Mouse (Mus musculus): ENCODE results near the gene Cacna1f. TPM values are rescaled to one million over a fixed set of nuclear protein-coding genes. Genes with fewer than 3 reads are reported as not detected.

Gene Cacna1f
- polyA plus RNA-seq, 3 experiments from 2014 or later = not detected

DNA sequence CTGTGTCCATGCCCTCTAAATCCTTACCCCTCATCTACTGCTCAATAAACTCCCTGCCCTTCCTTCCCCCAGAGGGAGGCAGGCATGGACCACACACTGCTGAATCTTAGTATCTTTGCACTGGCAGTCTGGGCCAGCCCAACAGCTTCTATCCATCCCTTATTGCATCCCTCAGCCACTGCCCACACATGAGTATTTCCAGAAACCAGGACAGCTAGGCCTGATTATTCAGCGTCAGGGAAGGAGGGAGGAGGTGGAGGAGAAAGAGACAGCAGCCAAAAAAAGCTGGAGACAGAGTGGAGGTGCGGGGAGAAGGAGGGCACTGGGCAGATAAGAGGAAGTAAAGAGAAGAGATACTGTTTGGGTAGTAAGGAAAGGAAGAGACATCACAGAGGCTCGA lies 28.2 kb downstream of the Cacna1f start:
- no peak for ATAC-seq

DNA sequence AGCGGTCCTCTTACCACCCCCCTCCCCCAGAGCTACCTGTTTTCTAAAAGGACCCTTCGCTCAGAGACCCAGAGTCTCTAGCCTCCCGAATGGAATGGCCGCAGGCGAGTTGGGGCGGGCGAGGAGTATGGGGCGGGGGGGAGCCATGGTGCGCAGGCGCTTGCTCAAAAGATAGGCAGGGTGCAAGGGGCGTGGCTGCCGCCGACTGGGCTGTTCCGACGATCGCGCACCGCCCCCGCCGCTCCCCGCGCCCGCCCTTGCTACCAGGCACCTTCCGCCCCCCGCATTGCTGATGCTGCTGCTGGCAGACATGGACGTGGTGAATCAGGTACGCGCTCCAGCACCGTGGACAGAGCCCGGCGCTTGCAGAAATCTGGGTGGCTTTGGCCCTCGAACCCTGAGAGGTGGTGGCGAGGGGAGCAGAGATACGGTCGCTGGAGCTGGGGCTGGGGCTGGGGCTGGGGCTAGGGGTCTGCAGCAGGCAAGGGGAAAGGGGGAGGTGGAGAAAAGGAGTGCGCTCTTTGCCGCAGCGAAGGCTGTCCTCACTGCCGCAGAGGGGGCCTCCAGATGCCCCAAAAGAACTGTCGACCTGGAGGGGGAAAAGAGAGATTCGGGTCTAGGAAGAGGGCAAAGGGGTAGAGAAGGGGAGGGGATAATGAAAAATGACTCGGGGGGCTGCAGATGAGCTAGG lies 31.7 kb downstream of the Cacna1f start, which contains the start of gene Syp:
Gene Syp (plus strand): TSS at position 71 of the 691 bp plus-strand sequence.
- peak; percentile 86 for ATAC-seq

DNA sequence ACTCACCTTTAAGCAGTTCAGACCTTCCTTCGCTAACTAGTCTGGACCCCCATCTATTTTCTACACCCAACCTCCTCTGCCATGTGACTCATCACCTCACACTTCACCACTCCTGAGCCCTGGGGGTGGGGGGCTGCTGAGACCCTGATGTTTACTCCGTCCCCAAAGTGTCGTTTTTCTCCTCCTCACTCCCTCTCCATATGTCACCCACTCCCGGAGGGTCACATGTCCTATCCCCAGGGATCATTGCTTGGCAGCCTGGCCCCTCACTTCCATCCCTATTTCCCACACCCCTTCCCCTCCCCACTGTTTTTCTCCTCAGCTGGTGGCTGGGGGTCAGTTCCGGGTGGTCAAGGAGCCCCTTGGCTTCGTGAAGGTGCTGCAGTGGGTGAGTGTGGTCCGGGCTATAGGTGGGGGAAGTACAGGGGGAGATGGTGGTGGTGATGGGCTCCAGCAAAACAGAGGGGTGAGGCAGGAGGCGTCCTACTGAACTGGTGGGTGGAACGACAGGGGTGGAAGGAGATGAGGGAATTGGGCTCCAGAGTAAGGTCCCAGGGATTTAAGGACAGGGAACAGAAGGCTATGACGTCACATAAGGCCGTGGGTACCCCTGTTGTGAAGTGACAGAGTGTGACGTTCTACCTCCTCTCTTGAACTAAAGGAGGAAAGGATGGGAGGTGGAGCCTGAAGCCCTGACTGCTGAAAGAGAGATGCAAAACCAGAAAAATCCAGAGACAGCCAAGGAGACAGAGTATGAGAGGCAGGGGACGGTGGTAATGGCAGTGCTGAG lies 32.8 kb downstream of the Cacna1f start:
- ATAC-seq = no peak

DNA sequence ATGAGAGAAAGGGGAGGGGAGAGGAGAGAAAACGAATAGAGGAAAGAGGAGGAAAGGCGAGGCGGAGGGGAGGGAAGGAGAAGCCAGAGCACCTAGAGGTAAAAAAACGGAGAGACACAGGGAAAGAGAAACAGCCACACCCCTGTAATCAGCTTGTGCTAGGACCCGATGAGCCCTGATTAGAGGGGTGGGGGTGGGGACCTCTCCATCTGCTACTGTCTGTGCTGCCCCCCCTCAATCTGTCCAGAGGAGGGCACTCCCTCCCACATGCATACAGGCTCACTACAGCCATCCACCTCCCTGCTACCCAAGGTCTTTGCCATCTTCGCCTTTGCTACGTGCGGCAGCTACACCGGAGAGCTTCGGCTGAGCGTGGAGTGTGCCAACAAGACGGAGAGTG lies 33.9 kb downstream of the Cacna1f start:
- ATAC-seq = no peak

- peak; percentile 20 for ATAC-seq
Measured at GRCm38 (mm10) chrX:7645349-7645748, 38.5 kb downstream of the Cacna1f start.

DNA sequence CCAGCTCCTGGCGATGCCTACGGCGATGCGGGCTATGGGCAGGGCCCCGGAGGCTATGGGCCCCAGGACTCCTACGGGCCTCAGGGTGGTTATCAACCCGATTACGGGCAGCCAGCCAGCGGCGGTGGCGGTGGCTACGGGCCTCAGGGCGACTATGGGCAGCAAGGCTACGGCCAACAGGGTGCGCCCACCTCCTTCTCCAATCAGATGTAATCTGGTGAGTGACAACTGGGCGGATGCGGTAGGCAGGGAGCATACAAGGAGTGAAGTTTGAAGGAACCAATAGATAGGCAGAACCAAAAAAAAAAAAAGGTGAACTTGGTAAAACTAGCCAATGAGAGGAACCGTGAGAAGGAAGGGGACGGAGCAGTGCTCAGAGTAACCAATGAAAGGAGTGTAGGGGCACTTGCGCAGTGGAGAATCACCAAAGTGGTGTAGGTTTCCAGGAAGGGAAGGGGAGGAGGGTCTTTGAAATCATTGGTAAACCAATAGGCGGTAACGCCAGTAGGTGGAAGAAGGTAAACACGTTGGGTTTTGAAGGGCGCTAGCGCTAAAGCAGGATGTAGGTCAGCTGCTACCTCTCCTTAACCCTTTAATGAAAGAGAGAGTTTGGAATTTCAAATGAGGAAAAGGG lies 41.9 kb downstream of the Cacna1f start:
- ATAC-seq = peak; percentile 91

DNA sequence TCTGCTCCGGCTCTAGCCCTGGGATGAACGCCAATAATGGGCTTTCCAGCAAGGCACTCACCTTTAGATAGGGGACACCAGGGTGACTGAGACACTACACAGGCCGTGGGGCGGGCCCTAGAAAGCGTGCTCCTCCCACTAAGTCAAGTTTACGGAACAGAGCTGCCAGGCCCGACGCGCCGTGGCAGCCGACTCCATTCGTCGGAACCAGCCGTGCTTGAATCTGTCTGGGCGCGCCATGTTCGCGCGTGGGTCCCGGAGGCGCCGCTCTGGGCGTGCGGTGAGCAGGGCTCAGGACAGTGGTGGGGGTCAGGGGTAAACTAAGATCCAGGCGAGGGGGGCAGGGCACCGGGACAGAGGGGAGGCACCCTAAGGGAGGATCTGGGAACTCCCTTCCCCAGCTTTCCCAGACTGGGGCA lies 50.3 kb downstream of the Cacna1f start, which contains the start of gene Prickle3:
Gene Prickle3 (plus strand): TSS at position 40 of the 419 bp plus-strand sequence.
- peak; percentile 96 for ATAC-seq

DNA sequence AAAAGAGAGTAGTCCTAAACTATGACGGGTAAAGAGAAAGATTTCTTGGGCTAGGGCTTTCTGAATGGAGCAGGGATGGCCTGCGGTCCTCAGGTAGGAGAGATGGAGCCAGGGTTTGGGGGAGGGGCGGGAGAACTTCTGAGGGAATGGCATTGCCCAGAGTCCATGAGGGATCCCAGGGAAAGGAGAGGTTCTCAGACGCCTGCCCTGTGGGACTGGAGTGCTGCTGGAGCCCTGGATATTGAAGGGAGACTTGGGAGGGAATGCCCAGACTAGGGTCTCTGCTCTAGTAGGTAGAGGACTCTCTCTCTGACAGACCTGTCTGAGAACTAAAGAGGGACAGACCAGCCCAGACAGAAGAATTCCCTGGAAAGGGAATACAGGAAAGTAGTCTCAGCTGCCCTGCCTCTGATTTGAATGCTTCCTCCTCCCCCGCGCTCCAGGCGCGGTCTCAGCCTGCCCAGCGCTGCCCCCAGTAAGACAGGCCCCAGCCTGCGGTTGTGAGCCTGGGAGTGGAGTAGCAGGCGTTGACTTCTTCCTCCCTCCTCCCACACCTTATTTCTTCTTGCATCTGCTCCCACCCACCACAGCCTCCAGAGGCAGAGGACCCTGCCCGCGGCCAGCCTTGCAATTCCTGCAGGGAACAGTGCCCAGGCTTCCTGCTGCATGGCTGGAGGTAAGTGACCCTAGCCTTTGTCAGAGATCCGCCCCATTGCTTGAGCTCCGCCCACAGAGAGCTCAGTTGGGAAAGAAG lies 51.3 kb downstream of the Cacna1f start:
- ATAC-seq = no peak

GRCm38 (mm10) chrX:7658785-7659589 lies 52.1 kb downstream of the Cacna1f start:
- ATAC-seq = no peak

DNA sequence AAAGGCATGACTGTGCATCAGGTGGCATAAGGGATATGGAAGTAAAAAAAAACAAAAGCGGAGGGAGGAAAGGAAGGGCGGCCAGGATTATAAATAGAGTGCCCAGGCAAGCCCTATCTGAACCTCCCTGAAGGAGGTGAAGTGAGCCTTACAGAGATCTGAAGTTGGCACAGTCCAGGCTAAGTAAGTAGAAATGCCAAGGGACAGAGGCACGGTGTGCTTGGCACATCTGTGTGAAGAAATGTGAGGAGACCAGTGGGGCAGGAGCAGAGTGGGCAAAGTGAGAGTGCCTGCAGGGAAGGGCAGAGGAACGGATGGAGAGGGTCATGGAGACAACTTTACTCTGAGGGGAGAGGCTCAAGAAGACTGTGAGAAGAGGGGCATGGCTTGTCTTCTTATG lies 54.2 kb downstream of the Cacna1f start:
- no peak for ATAC-seq

- ATAC-seq = no peak
Measured at GRCm38 (mm10) chrX:7662936-7663335, 56.1 kb downstream of the Cacna1f start.

GRCm38 (mm10) chrX:7664791-7665190 lies 57.9 kb downstream of the Cacna1f start:
- no peak for ATAC-seq

GRCm38 (mm10) chrX:7665739-7666502 lies 59.0 kb downstream of the Cacna1f start:
- no peak for ATAC-seq

GRCm38 (mm10) chrX:7670390-7670881 lies 63.6 kb downstream of the Cacna1f start:
- peak; percentile 26 for ATAC-seq

- ATAC-seq = peak; percentile 20
Measured at GRCm38 (mm10) chrX:7670921-7671623, 64.2 kb downstream of the Cacna1f start, which contains the start of gene Plp2. Gene Plp2 (minus strand): TSS chrX:7671390.

DNA sequence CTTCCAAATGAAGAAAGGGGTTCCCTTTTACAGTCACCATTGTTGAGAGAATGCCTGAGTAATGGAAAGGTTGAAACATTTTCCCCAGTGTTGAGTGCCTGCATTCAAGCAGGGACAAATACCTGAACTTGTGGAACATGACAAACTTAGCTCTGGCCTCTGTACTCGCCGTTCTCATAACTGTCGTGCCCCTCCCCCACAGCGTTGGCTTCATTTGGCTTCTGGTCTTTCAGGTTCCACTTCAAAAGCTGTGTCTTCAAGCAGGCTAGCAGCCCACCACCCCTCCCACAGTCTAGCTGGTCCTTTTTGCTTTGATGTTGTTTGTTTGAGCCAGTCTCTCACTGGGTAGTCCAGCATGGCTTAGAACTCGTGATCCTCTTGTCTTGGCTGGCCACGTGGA lies 65.9 kb downstream of the Cacna1f start:
- ATAC-seq = no peak

DNA sequence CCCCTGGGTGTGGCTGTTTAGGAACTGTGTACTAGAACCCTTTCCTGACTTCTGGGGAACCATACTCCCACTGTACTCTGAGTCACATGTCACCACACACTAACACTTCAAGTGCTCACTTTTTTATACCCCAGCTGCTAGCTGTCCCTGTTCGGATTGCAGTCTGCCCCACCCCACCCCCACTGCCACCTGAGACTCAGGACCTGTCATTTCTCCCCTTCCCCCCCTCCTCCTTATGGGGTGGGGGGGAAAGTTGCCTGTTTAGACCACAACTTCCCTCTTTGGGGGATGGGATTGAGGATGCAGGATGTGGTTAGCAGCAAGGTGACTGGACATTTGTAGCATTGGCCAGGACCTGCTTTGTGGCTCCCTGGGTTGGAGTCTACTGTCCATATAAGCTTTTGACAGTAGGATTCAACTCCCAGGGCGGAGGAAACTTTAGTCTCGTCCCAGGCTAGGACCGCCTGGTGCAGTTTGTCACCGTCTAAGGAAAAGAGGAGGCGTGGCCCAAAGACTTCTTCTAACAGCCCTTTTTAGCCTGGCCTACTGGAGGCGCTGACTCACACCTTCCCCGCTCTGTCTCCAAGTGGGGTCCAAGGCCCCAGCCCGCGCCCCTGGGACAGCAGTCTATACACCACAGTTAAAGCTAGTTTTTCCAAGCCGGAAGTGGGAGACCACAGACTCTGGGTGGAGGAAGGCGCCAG lies 66.8 kb downstream of the Cacna1f start:
- peak; percentile 38 for ATAC-seq

GRCm38 (mm10) chrX:7674284-7675000 lies 67.6 kb downstream of the Cacna1f start:
- peak; percentile 42 for ATAC-seq

GRCm38 (mm10) chrX:7675001-7675380 lies 68.1 kb downstream of the Cacna1f start:
- no peak for ATAC-seq

Data from inflammation-experienced regulatory T-cells, adult 6 months (primary cell).